Mouse (Mus musculus) MEL (cell line): Measurements from ENCODE around the gene Pspc1. TPM values are rescaled to one million over a fixed set of nuclear protein-coding genes. Genes with fewer than 3 reads are reported as not detected.

ENCODE experiments used
- DNase-seq: peaks from one replicate; pipeline ENCODE4 v3.0.0; 2011; ENCODE audit warnings: low read depth, low spot score
- H3K27ac ChIP-seq: 2 replicates; pipeline ENCODE4 v1.5.1; 2012; ENCODE audit warnings: low read depth, mild to moderate bottlenecking, control low read depth, low read length, moderate library complexity; ENCODE audit not compliant: control insufficient read depth
- H3K27me3 ChIP-seq, 2 experiments: fragments of 150-350 bp in 1 of 2; sonication (generic) in 1 of 2; 2 replicates each; pipeline ENCODE4 v1.6.1; 2012; ENCODE audit warnings: low read length in 2 of 2, mild to moderate bottlenecking in 2 of 2, improper control_type of control experiment in 1 of 2, moderate library complexity in 1 of 2; ENCODE audit not compliant: insufficient read depth in 2 of 2, control insufficient read depth in 1 of 2
- H3K36me3 ChIP-seq, 2 experiments: 2 replicates each; pipeline ENCODE4 v1.6.1; 2012 to 2014; ENCODE audit warnings: low read length in 2 of 2, improper control_type of control experiment in 1 of 2, inconsistent platforms in 1 of 2, mild to moderate bottlenecking in 1 of 2; ENCODE audit not compliant: insufficient read depth in 2 of 2, control insufficient read depth in 1 of 2
- H3K4me1 ChIP-seq, 2 experiments: fragments of 150-350 bp in 1 of 2; sonication (generic) in 1 of 2; 2 replicates each; pipeline ENCODE4 v1.6.1; 2012; ENCODE audit warnings: low read length in 2 of 2, improper control_type of control experiment in 1 of 2, mild to moderate bottlenecking in 1 of 2; ENCODE audit not compliant: insufficient read depth in 2 of 2, control insufficient read depth in 1 of 2
- H3K4me3 ChIP-seq, 2 experiments: fragments of 150-350 bp in 1 of 2; sonication (generic) in 1 of 2; 2 replicates each; pipeline ENCODE4 v1.5.1; 2012; ENCODE audit warnings: low read depth in 2 of 2, low read length in 2 of 2, mild to moderate bottlenecking in 2 of 2, moderate library complexity in 2 of 2, control low read depth in 1 of 2, improper control_type of control experiment in 1 of 2; ENCODE audit not compliant: control insufficient read depth in 1 of 2, insufficient read depth in 1 of 2
- H3K79me2 ChIP-seq: 2 replicates; pipeline ENCODE4 v1.6.1; 2012; ENCODE audit warnings: mild to moderate bottlenecking, low read length, moderate library complexity; ENCODE audit not compliant: control insufficient read depth, poor library complexity, insufficient read depth
- H3K9ac ChIP-seq: 2 replicates; pipeline ENCODE4 v1.6.1; 2012; ENCODE audit warnings: low read depth, mild to moderate bottlenecking, control low read depth, low read length, moderate library complexity; ENCODE audit not compliant: control insufficient read depth, poor library complexity, severe bottlenecking
- H3K9me3 ChIP-seq: fragments of 150-350 bp; sonication (generic); replicated peaks from 2 replicates; pipeline ENCODE4 v1.6.1; 2012; ENCODE audit warnings: mild to moderate bottlenecking, low read length, improper control_type of control experiment, moderate library complexity; ENCODE audit not compliant: insufficient read depth
- CHD1 ChIP-seq: IDR thresholded peaks from 2 replicates; pipeline ENCODE4 v1.6.1; 2012; ENCODE audit warnings: low read depth, mild to moderate bottlenecking, inconsistent platforms, low read length, improper control_type of control experiment
- CHD2 ChIP-seq: IDR thresholded peaks from 2 replicates; pipeline ENCODE4 v1.6.1; 2011; ENCODE audit warnings: low read length, improper control_type of control experiment
- CTCF ChIP-seq, 3 experiments: IDR thresholded peaks in 2 of 3; conservative IDR thresholded peaks in 1 of 3; 2 replicates each; pipeline ENCODE4 v1.5.1; 2011 to 2012; ENCODE audit warnings: low read length in 3 of 3, low read depth in 2 of 3, mild to moderate bottlenecking in 2 of 3, improper control_type of control experiment in 1 of 3, inconsistent platforms in 1 of 3, mixed read lengths in 1 of 3, moderate library complexity in 1 of 3; ENCODE audit not compliant: control insufficient read depth in 1 of 3, insufficient read depth in 1 of 3, poor library complexity in 1 of 3, severe bottlenecking in 1 of 3
- E2F4 ChIP-seq: IDR thresholded peaks from 2 replicates; pipeline ENCODE4 v1.6.1; 2011; ENCODE audit warnings: low read depth, low read length, improper control_type of control experiment, borderline replicate concordance
- EP300 ChIP-seq, 2 experiments: IDR thresholded peaks; 2 replicates each; pipeline ENCODE4 v1.6.1; 2011; ENCODE audit warnings: improper control_type of control experiment in 2 of 2, low read length in 2 of 2, low read depth in 1 of 2, mild to moderate bottlenecking in 1 of 2
- ETS1 ChIP-seq: IDR thresholded peaks from 2 replicates; pipeline ENCODE4 v1.6.1; 2012; ENCODE audit warnings: low read depth, mild to moderate bottlenecking, inconsistent platforms, low read length, improper control_type of control experiment, moderate library complexity
- GABPA ChIP-seq: IDR thresholded peaks from 2 replicates; pipeline ENCODE4 v1.6.1; 2012; ENCODE audit warnings: low read depth, mild to moderate bottlenecking, inconsistent platforms, low read length, improper control_type of control experiment, moderate library complexity
- GATA1 ChIP-seq: IDR thresholded peaks from 2 replicates; pipeline ENCODE4 v1.6.1; 2011; ENCODE audit warnings: low read depth, low read length, improper control_type of control experiment
- JUND ChIP-seq: IDR thresholded peaks from 2 replicates; pipeline ENCODE4 v1.6.1; 2011; ENCODE audit warnings: low read depth, mild to moderate bottlenecking, improper control_type of control experiment, low read length
- MAFK ChIP-seq: IDR thresholded peaks from 2 replicates; pipeline ENCODE4 v1.6.1; 2011; ENCODE audit warnings: low read depth, mild to moderate bottlenecking, low read length, improper control_type of control experiment, borderline replicate concordance
- MAX ChIP-seq: IDR thresholded peaks from 2 replicates; pipeline ENCODE4 v1.6.1; 2011; ENCODE audit warnings: low read length, improper control_type of control experiment
- MYB ChIP-seq: IDR thresholded peaks from 2 replicates; pipeline ENCODE4 v1.6.1; 2011; ENCODE audit warnings: mild to moderate bottlenecking, low read depth, low read length, improper control_type of control experiment
- MYC ChIP-seq: IDR thresholded peaks from 2 replicates; pipeline ENCODE4 v1.6.1; 2011; ENCODE audit warnings: low read depth, mild to moderate bottlenecking, low read length, improper control_type of control experiment, moderate library complexity
- NELFE ChIP-seq: IDR thresholded peaks from 2 replicates; pipeline ENCODE4 v1.6.1; 2011; ENCODE audit warnings: low read depth, low read length, improper control_type of control experiment
- RAD21 ChIP-seq: IDR thresholded peaks from 2 replicates; pipeline ENCODE4 v1.6.1; 2011; ENCODE audit warnings: mild to moderate bottlenecking, low read depth, low read length, improper control_type of control experiment
- RCOR1 ChIP-seq: IDR thresholded peaks from 2 replicates; pipeline ENCODE4 v1.6.1; 2012; ENCODE audit warnings: low read depth, mild to moderate bottlenecking, inconsistent platforms, low read length, improper control_type of control experiment
- SIN3A ChIP-seq: IDR thresholded peaks from 2 replicates; pipeline ENCODE4 v1.6.1; 2012; ENCODE audit warnings: low read length, improper control_type of control experiment, inconsistent platforms
- TAL1 ChIP-seq: IDR thresholded peaks from 2 replicates; pipeline ENCODE4 v1.6.1; 2012; ENCODE audit warnings: mild to moderate bottlenecking, inconsistent platforms, low read length, moderate library complexity, mixed read lengths
- TBP ChIP-seq: IDR thresholded peaks from 2 replicates; pipeline ENCODE4 v1.8.0; 2011; ENCODE audit warnings: low read depth, low read length, improper control_type of control experiment
- TCF12 ChIP-seq: IDR thresholded peaks from 2 replicates; pipeline ENCODE4 v1.6.1; 2014; ENCODE audit warnings: low read depth, mild to moderate bottlenecking, inconsistent platforms, low read length, improper control_type of control experiment, moderate library complexity
- UBTF ChIP-seq: IDR thresholded peaks from 2 replicates; pipeline ENCODE4 v1.6.1; 2012; ENCODE audit warnings: low read depth, mild to moderate bottlenecking, inconsistent platforms, low read length, improper control_type of control experiment, moderate library complexity, borderline replicate concordance; ENCODE audit not compliant: insufficient read depth
- USF1 ChIP-seq: IDR thresholded peaks from 2 replicates; pipeline ENCODE4 v1.6.1; 2014; ENCODE audit warnings: low read depth, mild to moderate bottlenecking, inconsistent platforms, low read length, improper control_type of control experiment, moderate library complexity
- ZC3H11A ChIP-seq: IDR thresholded peaks from 2 replicates; pipeline ENCODE4 v1.6.1; 2012; ENCODE audit warnings: low read depth, mild to moderate bottlenecking, inconsistent platforms, low read length, improper control_type of control experiment
- ZKSCAN1 ChIP-seq: IDR thresholded peaks from 2 replicates; pipeline ENCODE4 v1.6.1; 2012; ENCODE audit warnings: low read depth, mild to moderate bottlenecking, inconsistent platforms, low read length, improper control_type of control experiment, moderate library complexity
- ZNF384 ChIP-seq: IDR thresholded peaks from 2 replicates; pipeline ENCODE4 v1.6.1; 2012; ENCODE audit warnings: low read depth, mild to moderate bottlenecking, inconsistent platforms, low read length, improper control_type of control experiment
- polyA plus RNA-seq, 2 experiments: library from polyadenylated mRNA; stranded (reverse) in 1 of 2; unstranded in 1 of 2; fragments of >175 nt in 1 of 2; fragments of >200 nt in 1 of 2; gene quantifications; 2 replicates each; pipeline versions ENCODE4 v1.2.1 to v1.2.4; 2012; ENCODE audit warnings: low replicate concordance in 2 of 2, low read depth in 1 of 2; ENCODE audit not compliant: insufficient read length in 2 of 2, insufficient read depth in 1 of 2, missing spikeins in 1 of 2
- total RNA-seq: library from RNA; depleted of rRNA; stranded (reverse); fragments of 300-350 nt; gene quantifications from 2 replicates; pipeline ENCODE4 v1.2.3, GENCODE M21; 2012

Pspc1 gene
- total and polyA plus RNA-seq, 3 experiments, result 36.1 to 68.2 (median 48.8) TPM

DNA sequence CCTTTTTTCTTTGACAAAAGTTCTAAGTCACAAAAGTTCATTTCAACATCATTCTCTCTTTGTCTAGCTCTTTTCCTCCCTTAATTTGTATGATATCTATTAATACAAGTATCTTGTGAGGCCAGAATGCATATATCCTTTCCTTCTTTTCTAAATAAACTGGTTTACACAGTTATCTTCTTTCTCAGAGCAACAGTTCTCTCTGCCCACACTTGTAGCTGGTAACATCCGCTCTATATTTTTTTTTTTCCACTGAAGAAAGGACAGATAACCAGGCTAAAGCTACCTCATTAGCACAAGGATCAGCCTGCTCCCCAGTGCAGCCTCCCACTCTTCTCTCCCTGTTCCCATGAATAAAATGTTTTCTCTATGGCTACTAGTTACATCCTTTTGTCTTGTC lies 6.5 kb upstream of the Pspc1 start:
- peak; percentile 60 for TF ChIP-seq GATA1
- TF ChIP-seq ZNF384, result peak; percentile 91
- TF ChIP-seq CTCF (IDR thresholded peaks at IDR 0.05 in 2 of 3, conservative IDR thresholded peaks at IDR 0.05 in 1 of 3; ENCODE audit: control insufficient read depth in 1 of 3, insufficient read depth in 1 of 3, low read depth in 2 of 3, low read length in 3 of 3, poor library complexity in 1 of 3, severe bottlenecking in 1 of 3), result no peak
- TF ChIP-seq GABPA, result no peak
- TF ChIP-seq E2F4, result no peak
- TF ChIP-seq TCF12, result peak; percentile 53; the same call in 1 of the 2 replicates
- TF ChIP-seq RCOR1, result peak; percentile 45; the same call in 1 of the 2 replicates
- no peak for TF ChIP-seq CHD2
- TF ChIP-seq MYC, result no peak
- 0 out of 2 replicates have a peak, but pooled peaks have one; percentile 23 for TF ChIP-seq MYB
- TF ChIP-seq ETS1, result no peak
- TF ChIP-seq EP300 (IDR thresholded peaks at IDR 0.05; ENCODE audit: low read depth in 1 of 2, low read length in 2 of 2), result peak; percentile 81 to 90
- 0 out of 2 replicates have a peak, but pooled peaks have one; percentile 15 for TF ChIP-seq SIN3A
- TF ChIP-seq TAL1, result peak; percentile 35; the same call in 1 of the 2 replicates
- no peak for TF ChIP-seq USF1
- no peak for TF ChIP-seq NELFE
- Histone ChIP-seq H3K9me3 (no peaks in the 10 kb centered on the region), H3K4me3 (no peak overlapping the region), H3K27ac (peak overlapping the region; percentile 6), H3K4me1 (peaks cover 4 to 9% of the 10 kb centered on the region in 2 experiments; a peak in 3 of 4 replicates), H3K27me3 (no peaks in the 10 kb centered on the region), H3K36me3 (peaks cover 0 to 9% of the 10 kb centered on the region in 2 experiments; a peak in 2 of 4 replicates), H3K9ac (no peak overlapping the region), H3K79me2 (no peaks in the 10 kb centered on the region)
- peak; percentile 61 for DNase-seq

- peak overlapping the region; percentile 73 for H3K9ac ChIP-seq
- peaks cover 0 to 29% of the 10 kb centered on the region in 2 experiments; a peak in 2 of 4 replicates for H3K36me3 ChIP-seq
- peaks cover 7 to 13% of the 10 kb centered on the region in 2 experiments for H3K4me1 ChIP-seq
- H3K27me3 ChIP-seq, result no peaks in the 10 kb centered on the region
- peak overlapping the region; percentile 74 to 97 for H3K4me3 ChIP-seq
- no peaks in the 10 kb centered on the region for H3K9me3 ChIP-seq
- DNase-seq, result no peak
- peaks cover 39% of the 10 kb centered on the region for H3K79me2 ChIP-seq
- TF ChIP-seq MYC, result 0 out of 2 replicates have a peak, but pooled peaks have one; percentile 49
- TF ChIP-seq MAX, result no peak
- TF ChIP-seq GATA1, result peak; percentile 47; the same call in 1 of the 2 replicates
- TF ChIP-seq EP300 (IDR thresholded peaks at IDR 0.05; ENCODE audit: low read depth in 1 of 2, low read length in 2 of 2), result peak in 1 of 2 experiments; percentile 38; a peak in 1 of 4 replicates
- TF ChIP-seq RCOR1, result no peak
- no peak for TF ChIP-seq UBTF
- no peak for TF ChIP-seq NELFE
- no peak for TF ChIP-seq CTCF (IDR thresholded peaks at IDR 0.05 in 2 of 3, conservative IDR thresholded peaks at IDR 0.05 in 1 of 3; ENCODE audit: control insufficient read depth in 1 of 3, insufficient read depth in 1 of 3, low read depth in 2 of 3, low read length in 3 of 3, poor library complexity in 1 of 3, severe bottlenecking in 1 of 3)
- 0 out of 2 replicates have a peak, but pooled peaks have one; percentile 34 for TF ChIP-seq CHD1
- TF ChIP-seq TBP, result no peak
- no peak for TF ChIP-seq RAD21
- TF ChIP-seq SIN3A, result 0 out of 2 replicates have a peak, but pooled peaks have one; percentile 2
- TF ChIP-seq ZKSCAN1, result no peak
- TF ChIP-seq CHD2, result no peak
- no peak for TF ChIP-seq ZC3H11A
- no peak for TF ChIP-seq MAFK
- no peak for TF ChIP-seq E2F4
- TF ChIP-seq JUND, result no peak
- TF ChIP-seq USF1, result no peak
- peak overlapping the region; percentile 91 for H3K27ac ChIP-seq
Measured at GRCm38 (mm10) chr14:56778933-56779300, 801 bp upstream of the Pspc1 start.
